ENCODE assay signal across 15 mouse cellular contexts in the genomic region with DNA sequence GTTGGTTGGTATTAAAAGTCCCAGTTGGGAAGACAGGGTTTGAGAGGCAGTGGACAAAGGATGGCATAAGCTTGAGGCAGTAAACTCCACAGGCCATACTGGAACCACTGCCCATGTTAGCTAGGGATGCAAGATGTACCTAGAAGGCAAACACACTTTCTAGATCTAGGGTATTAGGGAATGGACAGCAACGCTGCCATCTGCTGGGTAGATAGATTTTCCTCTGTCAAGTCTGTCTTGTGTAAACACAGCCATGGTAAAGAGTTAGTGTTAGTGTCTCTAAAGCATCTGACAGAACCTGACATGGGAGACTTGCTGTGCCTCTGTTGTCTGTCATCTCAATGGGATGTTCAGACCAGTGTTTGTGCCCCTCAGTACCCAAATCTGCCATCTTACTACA.
A peak's percentile ranks its signal among the peaks of the same experiment; 100 is the strongest.
DNase-seq lines count a peak whose midpoint lies in the region; TF ChIP-seq lines count a peak whose summit lies in the region.
"Had no signal": no experiment of that assay in that cellular context is flagged by ENCODE, and none has a peak within 500 bp of the region (broad histone marks: within the 10 kb centered on the region; RNA-seq: fewer than 3 reads in every experiment).

No protein-coding gene starts in this region.

- no peak for TF ChIP-seq CTCF in kidney, adult 2 months (conservative IDR thresholded peaks at IDR 0.05; ENCODE audit: insufficient read depth, insufficient read length, low read depth, low read length)
- TF ChIP-seq CTCF in cerebellum, adult 2 months (IDR thresholded peaks at IDR 0.05; ENCODE audit: borderline replicate concordance, insufficient read depth, low read depth, low read length), result no peak

- TF ChIP-seq POLR2A in kidney, adult 2 months (IDR thresholded peaks at IDR 0.05; ENCODE audit: low read depth, low read length), result no peak
- no peak for TF ChIP-seq POLR2A in cerebellum, adult 2 months (IDR thresholded peaks at IDR 0.05; ENCODE audit: borderline replicate concordance, insufficient read depth, low read length)

- DNase-seq in adrenal gland, postnatal 36 days, result peak; percentile 5 to 8
- no peak for DNase-seq in adrenal gland, postnatal 25 days
- peak; percentile 31 for DNase-seq in kidney, adult 2 months
- no peak for DNase-seq in kidney, adult 11 months
- peak; percentile 1 for DNase-seq in lung, postnatal 36 days
- no peak for DNase-seq in lung, postnatal 25 days (ENCODE audit: low spot score)
- DNase-seq in kidney, postnatal 25 days, result peak; percentile 33 to 63
- DNase-seq in cerebellum, adult 2 months, result no peak
- DNase-seq: gastrocnemius, postnatal 14 days; lung, postnatal 10 days; thymus, postnatal 4 days had no signal

- H3K4me1 ChIP-seq in kidney, adult 2 months (ENCODE audit: control insufficient read depth, insufficient read depth, low read length), result no peaks in the 10 kb centered on the region
- H3K4me1 ChIP-seq in cerebellum, adult 2 months (ENCODE audit: control insufficient read depth, insufficient read depth, low read length), result no peaks in the 10 kb centered on the region
- H3K4me1 ChIP-seq: embryonic facial prominence, embryonic 15.5 days; forebrain, embryonic 15.5 days; heart, embryonic 15.5 days; midbrain, embryonic 12.5 days had no signal

- WGBS in kidney, adult 2 months, result 56% methylated on average over 1 of the region's 1 CpGs
- WGBS in cerebellum, adult 2 months, result 67% methylated on average over 1 of the region's 1 CpGs

- no peak overlapping the region for H3K27ac ChIP-seq in kidney, adult 2 months (ENCODE audit: insufficient read depth, low read depth, low read length)
- H3K27ac ChIP-seq in cerebellum, adult 2 months (ENCODE audit: insufficient read depth, low read length), result no peak overlapping the region
- H3K27ac ChIP-seq: embryonic facial prominence, embryonic 15.5 days; forebrain, embryonic 15.5 days; heart, embryonic 15.5 days; midbrain, embryonic 12.5 days had no signal

- H3K27me3 ChIP-seq in kidney, adult 2 months (replicated peaks; ENCODE audit: control insufficient read depth, insufficient read depth, low read length), result no peaks in the 10 kb centered on the region
- no peaks in the 10 kb centered on the region for H3K27me3 ChIP-seq in cerebellum, adult 2 months (ENCODE audit: control insufficient read depth, insufficient read depth, low read length)
- H3K27me3 ChIP-seq: embryonic facial prominence, embryonic 15.5 days; forebrain, embryonic 15.5 days; heart, embryonic 15.5 days; midbrain, embryonic 12.5 days had no signal

- no peak overlapping the region for H3K4me3 ChIP-seq in kidney, adult 2 months (ENCODE audit: insufficient read depth, low read depth, low read length)
- no peak overlapping the region for H3K4me3 ChIP-seq in cerebellum, adult 2 months (replicated peaks; ENCODE audit: insufficient read depth, low read depth, low read length)
- H3K4me3 ChIP-seq: embryonic facial prominence, embryonic 15.5 days; forebrain, embryonic 15.5 days; heart, embryonic 15.5 days; midbrain, embryonic 12.5 days had no signal

- H3K36me3 ChIP-seq in kidney, adult 2 months (ENCODE audit: control insufficient read depth, insufficient read depth, low read length), result no peaks in the 10 kb centered on the region
- H3K36me3 ChIP-seq: embryonic facial prominence, embryonic 15.5 days; forebrain, embryonic 15.5 days; heart, embryonic 15.5 days; midbrain, embryonic 12.5 days had no signal

Comparison
In these comparisons a context has a peak if more than half of its experiments do, and no peak if none do; other contexts are left out.
1. DNase-seq: peak in adrenal gland, postnatal 36 days (2 of 2), kidney, adult 2 months (single experiment), lung, postnatal 36 days (single experiment) and kidney, postnatal 25 days (2 of 2); none in adrenal gland, postnatal 25 days (single experiment), kidney, adult 11 months (single experiment), lung, postnatal 25 days (single experiment) and cerebellum, adult 2 months (0 of 2).